Mouse (Mus musculus): ENCODE results near the gene 1700016C15Rik. TPM values are rescaled to one million over a fixed set of nuclear protein-coding genes. Genes with fewer than 3 reads are reported as not detected.

1700016C15Rik gene
- polyA plus RNA-seq, 1 experiment from 2014 or later, result 0.25 TPM

Other genes with a start within 250 kb of the 1700016C15Rik start
- gene Adss, start 66.7 kb downstream of the 1700016C15Rik start, polyA plus RNA-seq (2015; fragmentation: Nextera tagmentation; extraction: Ambion mirVana), result 54.7 and 56.2 TPM in 2 replicates